Mouse (Mus musculus): ENCODE measurements around the gene Slc6a13. TPM values are rescaled to one million over a fixed set of nuclear protein-coding genes. Genes with fewer than 3 reads are reported as not detected.

Slc6a13 gene
- 0.18 and 0.30 TPM in 2 replicates for polyA plus RNA-seq (2015; fragmentation: Nextera tagmentation; extraction: Ambion mirVana)

GRCm38 (mm10) chr6:121299954-121300353 lies at the start of gene Slc6a13:
Slc6a13 (plus strand) TSS chr6:121300227.

GRCm38 (mm10) chr6:121343026-121343770 lies 43.2 kb downstream of the Slc6a13 start, which contains the start of gene Slc6a12:
Slc6a12 (plus strand) TSS chr6:121343076.

Small RNA genes lying within 50 kb of the gene (microRNA-seq; reads per million reads assigned to microRNA genes)
- not detected for gene Gm24855

Other genes with a start within 250 kb of the Slc6a13 start
- 16.0 and 16.9 TPM in 2 replicates for gene Mical3, start 169.2 kb upstream of the Slc6a13 start, polyA plus RNA-seq (2015; fragmentation: Nextera tagmentation; extraction: Ambion mirVana)
- 4.5 and 5.2 TPM in 2 replicates for gene Pex26, start 116.6 kb upstream of the Slc6a13 start, polyA plus RNA-seq (2015; fragmentation: Nextera tagmentation; extraction: Ambion mirVana)
- 1.7 and 2.1 TPM in 2 replicates for gene Tuba8, start 89.5 kb upstream of the Slc6a13 start, polyA plus RNA-seq (2015; fragmentation: Nextera tagmentation; extraction: Ambion mirVana)
- 9.3 and 10.8 TPM in 2 replicates for gene Usp18, start 54.3 kb upstream of the Slc6a13 start, polyA plus RNA-seq (2015; fragmentation: Nextera tagmentation; extraction: Ambion mirVana)
- gene Slc6a12, start 42.8 kb downstream of the Slc6a13 start, polyA plus RNA-seq (2015; fragmentation: Nextera tagmentation; extraction: Ambion mirVana): 0.21 TPM in 1 of 2 replicates, not detected in the other
- gene Iqsec3, start 173.5 kb downstream of the Slc6a13 start, polyA plus RNA-seq (2015; fragmentation: Nextera tagmentation; extraction: Ambion mirVana): not detected in 2 replicates